Mouse (Mus musculus): Measurements from ENCODE around the gene Rdh16f1.

GRCm38 (mm10) chr10:127801612-127802011 is 42.0 kb downstream of the Rdh16f1 start:
- no peak for TF ChIP-seq CTCF (IDR thresholded peaks at IDR 0.05; ENCODE audit: low read depth, low read length)
- TF ChIP-seq POLR2A (IDR thresholded peaks at IDR 0.05; ENCODE audit: extremely low read depth, insufficient read depth, low read length): no peak

All from liver, adult 2 months (tissue).